Mouse (Mus musculus): ENCODE data around the gene Park7. TPM values are rescaled to one million over a fixed set of nuclear protein-coding genes. Genes with fewer than 3 reads are reported as not detected.
"Not testable (repeated sequence)": the region's sequence is repeated elsewhere in the genome, so short reads cannot be mapped to it uniquely, and the experiment has no call there.

Park7 gene
- total RNA-seq, 2 experiments from 2014 or later, result 190 TPM

DNA sequence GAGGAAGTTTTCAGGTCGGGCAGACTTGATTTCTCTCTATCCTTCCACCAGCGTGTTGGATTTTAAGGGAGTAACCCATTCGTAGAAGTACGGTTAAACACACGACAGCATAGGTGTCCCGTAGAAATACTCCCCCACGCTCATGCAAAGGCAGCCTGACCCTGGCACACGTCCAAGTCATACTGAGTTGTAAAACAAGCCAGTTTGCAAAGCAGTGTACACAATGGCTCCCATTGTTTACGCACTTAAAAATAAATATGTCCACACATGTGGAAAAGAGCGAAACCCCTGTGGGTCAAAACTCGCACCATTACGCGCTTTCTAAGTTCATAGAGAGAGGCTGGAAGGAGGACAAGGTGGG, 24.3 kb downstream of the Park7 start:
- Histone ChIP-seq H3K27ac (no peak overlapping the region), H3K4me3 (no peak overlapping the region)
- intact Hi-C loops (cut with DNase I), result no loop called here
- no peak for TF ChIP-seq CTCF (IDR thresholded peaks at IDR 0.05)
- DNase-seq (ENCODE audit: extremely low spot score in 1 of 2, low spot score in 2 of 2), result no peak

DNA sequence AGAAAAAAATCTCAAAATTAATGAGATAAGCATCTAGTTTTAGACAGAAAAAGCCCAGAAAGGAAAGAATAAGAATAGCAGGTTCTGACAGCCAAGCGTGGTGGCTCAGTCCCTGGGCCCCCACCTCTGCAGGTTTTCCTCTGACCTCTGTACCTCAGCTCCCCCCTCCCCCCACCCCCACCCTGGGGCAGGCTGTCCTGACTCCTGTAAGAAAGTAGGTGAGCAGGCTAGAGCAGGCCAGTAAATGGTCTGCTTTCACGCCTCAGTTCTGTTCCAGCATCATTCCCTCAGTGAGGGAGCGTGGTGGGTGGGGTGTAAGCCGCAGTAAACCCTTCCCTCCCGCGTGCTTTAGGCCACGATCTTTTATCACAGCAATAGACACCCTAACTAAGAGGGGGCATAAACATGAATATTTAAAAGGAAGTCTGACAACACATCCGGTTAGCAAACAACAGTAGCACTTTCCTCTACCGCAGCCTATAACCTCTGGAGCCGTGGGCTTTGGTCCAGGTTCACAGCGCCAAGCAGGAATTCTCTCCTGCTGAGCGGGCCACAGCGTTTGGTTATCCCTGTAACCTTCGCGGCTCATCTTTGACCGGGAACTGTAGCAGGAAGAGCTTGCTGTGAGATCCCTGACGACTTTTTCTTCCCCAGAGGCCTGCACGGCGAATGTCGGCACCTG, 24.8 kb downstream of the Park7 start:
- Histone ChIP-seq H3K4me3 (no peak overlapping the region), H3K27ac (no peak overlapping the region)
- DNase-seq (ENCODE audit: extremely low spot score in 1 of 2, low spot score in 2 of 2), result no peak
- TF ChIP-seq CTCF (IDR thresholded peaks at IDR 0.05), result no peak
- intact Hi-C loops (cut with DNase I), result no loop called here

DNA sequence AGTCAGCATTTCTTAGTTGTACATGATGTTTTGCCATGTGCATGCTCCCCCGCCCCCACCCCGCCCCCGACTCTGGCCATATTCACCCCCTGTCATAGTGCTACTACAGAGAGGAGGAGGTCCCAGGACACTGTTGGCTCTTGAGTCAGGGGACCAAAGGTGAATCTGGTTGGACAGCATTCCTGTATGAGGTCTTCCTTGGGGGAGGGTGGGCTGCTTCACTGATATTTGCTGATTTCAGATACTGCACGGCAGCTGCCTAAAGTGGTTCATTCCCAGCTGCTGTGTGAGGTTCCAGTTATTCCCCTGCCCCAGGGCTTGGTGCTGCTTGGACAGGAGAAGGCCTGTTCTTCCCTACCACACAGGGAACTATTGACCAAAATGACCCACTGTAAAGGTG, 25.7 kb downstream of the Park7 start:
- no peak for TF ChIP-seq CTCF (IDR thresholded peaks at IDR 0.05)

DNA sequence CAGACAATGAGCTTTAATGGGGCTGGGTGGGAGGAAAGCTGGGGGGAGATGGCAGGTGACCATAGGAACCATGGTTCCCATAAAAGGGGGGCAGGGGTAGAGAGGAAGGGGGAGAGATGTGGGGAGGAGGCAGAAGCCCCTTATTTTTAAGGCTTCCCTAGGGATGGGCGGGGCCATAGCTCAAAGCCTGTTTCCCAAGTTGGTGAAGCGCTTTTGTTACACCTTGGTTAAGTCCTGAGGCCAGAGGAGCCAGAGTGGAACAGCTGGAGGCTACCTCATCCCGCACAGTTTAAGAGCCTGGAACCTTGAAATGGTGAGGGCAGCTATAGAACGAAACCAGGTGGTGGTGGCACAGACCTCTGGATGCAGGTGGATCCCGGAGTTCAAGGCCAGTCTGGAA, 26.3 kb downstream of the Park7 start:
- TF ChIP-seq CTCF (IDR thresholded peaks at IDR 0.05), result no peak
- no peak for DNase-seq (ENCODE audit: extremely low spot score in 1 of 2, low spot score in 2 of 2)
- intact Hi-C loops (cut with DNase I), result no loop called here
- no peak overlapping the region for H3K27ac ChIP-seq
- H3K4me3 ChIP-seq, result no peak overlapping the region

More for the DNA sequence above, 25.7 kb downstream of the Park7 start:
- intact Hi-C loops (cut with DNase I), result no loop called here
- H3K27ac ChIP-seq, result no peak overlapping the region
- no peak for DNase-seq (ENCODE audit: extremely low spot score in 1 of 2, low spot score in 2 of 2)
- H3K4me3 ChIP-seq, result no peak overlapping the region

DNA sequence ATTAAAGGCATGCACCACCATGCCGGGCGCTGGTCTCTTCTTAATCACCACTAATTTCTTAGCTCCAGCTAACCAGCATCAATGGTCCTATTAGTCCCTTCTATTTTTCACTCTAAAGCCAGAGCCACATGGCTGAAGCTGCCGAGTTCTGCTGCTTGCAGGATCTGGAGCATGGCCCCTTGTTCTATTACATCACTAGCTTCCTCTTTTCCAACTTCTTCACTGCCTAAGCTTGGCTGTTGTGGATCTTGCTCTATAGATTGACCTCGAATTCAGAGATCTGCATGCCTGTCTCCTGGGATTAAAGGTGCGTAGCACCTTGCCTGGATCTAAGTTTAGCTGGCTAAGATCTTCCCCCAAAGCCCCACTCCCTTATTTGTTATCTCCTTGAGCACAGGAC, 31.6 kb downstream of the Park7 start:
- Histone ChIP-seq H3K27ac (no peak overlapping the region), H3K4me3 (no peak overlapping the region)
- no peak for DNase-seq (ENCODE audit: extremely low spot score in 1 of 2, low spot score in 2 of 2)
- TF ChIP-seq CTCF (IDR thresholded peaks at IDR 0.05), result no peak
- intact Hi-C loops (cut with DNase I), result no loop called here

DNA sequence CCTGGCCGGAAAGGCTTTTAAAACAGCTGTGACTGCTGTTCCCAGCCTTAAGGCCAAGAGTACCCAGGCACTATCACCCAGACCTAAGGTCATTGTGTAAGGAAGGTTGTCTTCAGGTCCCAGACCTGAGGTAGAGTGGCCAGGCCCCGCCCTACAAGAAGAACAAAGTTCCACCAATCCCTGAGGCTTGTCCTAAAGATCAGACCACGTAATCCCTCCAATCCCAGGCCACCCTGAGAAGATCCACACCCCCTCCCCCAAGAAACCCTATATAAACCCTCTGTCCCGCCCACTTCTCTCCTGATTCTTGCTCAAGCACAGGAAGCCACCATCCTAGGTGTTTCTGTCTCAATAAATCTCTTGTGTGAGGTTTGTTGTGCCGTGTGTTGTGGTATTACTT, 33.9 kb downstream of the Park7 start:
- Histone ChIP-seq H3K4me3 (no peak overlapping the region), H3K27ac (no peak overlapping the region)
- no peak for DNase-seq (ENCODE audit: extremely low spot score in 1 of 2, low spot score in 2 of 2)
- intact Hi-C loops (cut with DNase I), result no loop called here
- no peak for TF ChIP-seq CTCF (IDR thresholded peaks at IDR 0.05)

DNA sequence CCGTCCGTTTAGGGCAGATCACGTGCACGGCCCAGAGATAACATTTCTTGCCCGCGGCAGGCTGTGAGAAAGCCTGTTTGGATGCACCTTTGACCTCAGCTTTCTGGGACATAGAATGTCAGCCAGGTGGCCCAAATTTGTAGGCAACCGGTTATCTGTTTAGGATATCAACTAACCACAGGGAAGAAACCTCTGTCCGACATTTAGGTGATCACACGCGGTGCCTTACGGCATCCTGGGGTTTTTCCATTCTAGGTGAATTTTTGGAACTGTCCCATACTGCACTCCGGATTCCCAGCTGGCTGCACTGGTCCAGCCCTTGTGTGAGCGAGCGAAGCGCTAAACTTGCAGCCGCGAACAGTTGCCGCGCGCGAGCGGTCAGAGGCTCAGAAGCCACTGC, 34.6 kb downstream of the Park7 start:
- intact Hi-C loops (cut with DNase I), result no loop called here
- Histone ChIP-seq H3K4me3 (no peak overlapping the region), H3K27ac (no peak overlapping the region)
- DNase-seq (ENCODE audit: extremely low spot score in 1 of 2, low spot score in 2 of 2), result no peak
- TF ChIP-seq CTCF (IDR thresholded peaks at IDR 0.05), result no peak

GRCm38 (mm10) chr4:150875393-150875792, 38.8 kb downstream of the Park7 start:
- intact Hi-C loops (cut with DNase I), result no loop called here
- no peak for TF ChIP-seq CTCF (IDR thresholded peaks at IDR 0.05)
- H3K27ac ChIP-seq, result no peak overlapping the region
- H3K4me3 ChIP-seq, result no peak overlapping the region
- DNase-seq (ENCODE audit: extremely low spot score in 1 of 2, low spot score in 2 of 2), result no peak

DNA sequence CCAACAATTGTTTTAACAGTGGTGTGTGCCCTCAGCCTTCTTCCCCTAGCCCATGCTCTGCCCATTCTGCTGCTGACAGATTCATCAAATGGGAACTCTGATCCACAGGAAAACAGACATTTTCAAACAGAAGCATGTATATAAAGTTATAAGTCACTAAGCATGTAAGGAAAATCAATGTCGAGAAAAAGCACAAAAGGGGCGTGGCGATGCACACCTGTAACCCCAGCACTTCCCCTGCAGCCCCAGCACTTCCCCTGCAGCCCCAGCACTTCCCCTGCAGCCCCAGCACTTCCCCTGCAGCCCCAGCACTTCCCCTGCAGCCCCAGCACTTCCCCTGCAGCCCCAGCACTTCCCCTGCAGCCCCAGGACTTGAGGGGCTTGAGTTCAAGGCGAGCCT, 39.8 kb downstream of the Park7 start:
- H3K4me3 ChIP-seq; H3K27ac ChIP-seq; DNase-seq (ENCODE audit: extremely low spot score in 1 of 2, low spot score in 2 of 2); intact Hi-C loops (cut with DNase I): not testable (repeated sequence)

DNA sequence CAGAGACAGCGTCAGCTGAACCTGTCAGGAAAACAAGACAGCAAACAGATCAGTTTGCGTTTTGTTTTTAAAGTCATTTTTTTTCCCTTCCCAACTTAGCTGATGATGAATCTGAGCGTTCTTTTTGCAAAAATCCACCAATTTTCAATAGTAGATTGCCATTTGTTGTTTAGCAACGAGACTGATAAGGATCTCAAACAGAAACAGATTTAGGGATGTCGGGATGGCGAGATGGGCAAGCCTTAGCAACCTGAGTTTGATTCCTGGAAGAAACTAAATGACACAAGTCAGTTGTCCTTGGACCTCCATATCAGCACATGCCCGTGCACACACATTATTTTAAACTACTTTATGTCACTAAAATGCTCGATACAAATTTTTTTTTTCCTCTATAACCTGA, 41.6 kb downstream of the Park7 start:
- H3K27ac ChIP-seq, result peak overlapping the region; percentile 61; the same call in 1 of the 2 replicates
- intact Hi-C loops (cut with DNase I), result no loop called here
- DNase-seq (ENCODE audit: extremely low spot score in 1 of 2, low spot score in 2 of 2), result no peak
- no peak for TF ChIP-seq CTCF (IDR thresholded peaks at IDR 0.05)
- H3K4me3 ChIP-seq, result no peak overlapping the region

DNA sequence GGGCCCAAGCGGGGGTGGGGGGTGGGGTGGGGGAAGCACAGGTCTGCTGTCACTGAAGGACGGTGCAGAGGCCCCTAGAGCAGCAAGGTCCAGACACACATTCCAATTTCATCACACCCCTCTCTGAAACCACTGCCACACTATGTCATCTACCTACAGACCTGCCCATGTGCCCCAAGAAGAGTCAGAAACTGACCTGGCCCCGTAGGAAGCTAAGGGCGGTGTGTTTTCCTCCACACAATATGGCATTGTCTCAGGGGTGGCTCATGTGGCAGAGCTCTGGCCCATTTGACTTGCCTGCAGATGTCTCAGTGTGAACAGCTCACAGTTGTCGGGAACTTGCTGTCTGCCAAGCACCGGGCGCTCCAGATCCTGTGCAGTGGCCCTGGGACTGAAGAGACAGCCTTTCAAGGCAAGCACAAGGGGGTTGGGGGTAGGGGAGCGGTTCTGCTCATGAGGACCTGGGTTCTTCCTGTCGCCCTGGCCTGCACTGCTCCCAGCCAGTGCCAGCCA, 42.0 kb downstream of the Park7 start:
- peak in 1 of 2 experiments; percentile 43 for DNase-seq (ENCODE audit: extremely low spot score in 1 of 2, low spot score in 2 of 2)
- TF ChIP-seq CTCF (IDR thresholded peaks at IDR 0.05), result no peak
- no peak overlapping the region for H3K4me3 ChIP-seq
- intact Hi-C loops (cut with DNase I), result no loop called here
- peak overlapping the region; percentile 61; the same call in 1 of the 2 replicates for H3K27ac ChIP-seq

DNA sequence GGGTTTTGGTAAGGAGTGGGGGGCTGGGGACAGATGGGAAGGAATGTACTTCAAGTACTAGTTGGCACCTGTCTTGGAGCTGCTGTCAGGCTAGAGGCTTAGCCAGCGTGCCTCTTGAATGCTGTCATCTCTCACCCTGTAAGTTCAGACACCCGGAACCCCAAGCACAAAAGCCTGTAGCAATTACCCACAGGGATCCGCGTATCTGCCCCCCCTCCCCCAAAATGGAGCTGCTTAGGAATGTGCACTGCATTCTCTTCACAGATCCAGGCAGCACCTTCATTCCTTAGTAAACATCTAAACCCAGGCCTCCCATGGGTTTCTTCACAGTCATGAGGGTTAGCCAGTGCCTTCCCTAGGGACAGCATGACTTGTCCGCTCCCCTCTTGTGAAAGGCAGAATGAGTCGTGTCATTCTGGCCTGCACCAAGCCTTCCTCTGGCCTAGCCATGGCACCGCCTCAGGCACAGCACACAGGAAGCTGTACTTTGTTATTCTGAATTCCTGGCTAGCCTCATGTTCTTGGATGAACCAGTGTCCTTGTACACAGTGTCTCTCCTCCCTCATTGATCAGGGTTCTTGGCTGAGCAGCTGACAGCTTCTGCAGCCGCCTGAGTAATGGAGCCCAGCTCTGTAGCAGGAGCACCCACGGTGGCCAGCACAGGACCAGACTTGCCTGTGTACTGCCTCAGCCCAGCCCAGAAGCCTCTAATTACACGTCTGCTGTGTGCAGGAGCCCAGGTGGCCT, 42.7 kb downstream of the Park7 start:
- DNase-seq (ENCODE audit: extremely low spot score in 1 of 2, low spot score in 2 of 2), result no peak
- peak overlapping the region; percentile 12; the same call in 1 of the 2 replicates for H3K27ac ChIP-seq

More for the DNA sequence above, 42.7 kb downstream of the Park7 start:
- H3K4me3 ChIP-seq, result no peak overlapping the region
- intact Hi-C loops (cut with DNase I), result no loop called here
- no peak for TF ChIP-seq CTCF (IDR thresholded peaks at IDR 0.05)
